ENCODE assay signal across 8 mouse cellular contexts in genomic region chr1:13426328-13427067, GRCm38 (mm10).
A peak's percentile ranks its signal among the peaks of the same experiment; 100 is the strongest.
DNase-seq lines count a peak whose midpoint lies in the region; ATAC-seq and TF ChIP-seq lines count a peak whose summit lies in the region.

No protein-coding gene starts in this region.

- peaks cover 25% of the 10 kb centered on the region for H3K27me3 ChIP-seq in E14TG2a.4 (ENCODE audit: insufficient read depth, low read length)
- H3K27me3 ChIP-seq in forebrain, embryonic 12.5 days, result peaks cover 32% of the 10 kb centered on the region; the same call in 1 of the 2 replicates
- H3K27me3 ChIP-seq in heart, postnatal 0 days (ENCODE audit: control insufficient read depth, insufficient read depth, low read length), result no peaks in the 10 kb centered on the region
- H3K27me3 ChIP-seq in liver, postnatal 0 days (ENCODE audit: insufficient read depth, low read length), result no peaks in the 10 kb centered on the region
- H3K27me3 ChIP-seq in neural tube, embryonic 13.5 days, result no peaks in the 10 kb centered on the region; the same call in 1 of the 2 replicates

- no peak for TF ChIP-seq CTCF in E14TG2a.4 (conservative IDR thresholded peaks at IDR 0.05; ENCODE audit: low read length)
- no peak for TF ChIP-seq CTCF in heart, postnatal 0 days (IDR thresholded peaks at IDR 0.05; ENCODE audit: low read depth)
- no peak for TF ChIP-seq CTCF in liver, postnatal 0 days (IDR thresholded peaks at IDR 0.05; ENCODE audit: low read depth)

- H3K36me3 ChIP-seq in E14TG2a.4 (ENCODE audit: insufficient read depth, low read length), result no peaks in the 10 kb centered on the region
- no peaks in the 10 kb centered on the region for H3K36me3 ChIP-seq in forebrain, embryonic 12.5 days (replicated peaks)
- H3K36me3 ChIP-seq in heart, postnatal 0 days (replicated peaks; ENCODE audit: control insufficient read depth, insufficient read depth, low read length), result no peaks in the 10 kb centered on the region
- H3K36me3 ChIP-seq in liver, postnatal 0 days (replicated peaks; ENCODE audit: insufficient read depth, low read length), result no peaks in the 10 kb centered on the region
- H3K36me3 ChIP-seq in neural tube, embryonic 13.5 days, result no peaks in the 10 kb centered on the region

- no peak for TF ChIP-seq EP300 in heart, postnatal 0 days (IDR thresholded peaks at IDR 0.05; ENCODE audit: low read depth)
- no peak for TF ChIP-seq EP300 in liver, postnatal 0 days (IDR thresholded peaks at IDR 0.05; ENCODE audit: low read depth)

- peak overlapping the region; percentile 47; the same call in 1 of the 2 replicates for H3K9ac ChIP-seq in forebrain, embryonic 12.5 days
- H3K9ac ChIP-seq in heart, postnatal 0 days (replicated peaks; ENCODE audit: low read depth, low read length), result peak overlapping the region; percentile 46; the same call in 1 of the 2 replicates
- H3K9ac ChIP-seq in liver, postnatal 0 days (replicated peaks), result peak overlapping the region; percentile 63
- peak overlapping the region; percentile 52 for H3K9ac ChIP-seq in neural tube, embryonic 13.5 days

- H3K4me2 ChIP-seq in forebrain, embryonic 12.5 days, result peak overlapping the region; percentile 56
- H3K4me2 ChIP-seq in heart, postnatal 0 days (ENCODE audit: low read depth, low read length), result peak overlapping the region; percentile 74
- H3K4me2 ChIP-seq in liver, postnatal 0 days (ENCODE audit: low read depth, low read length), result peak overlapping the region; percentile 79
- peak overlapping the region; percentile 55 for H3K4me2 ChIP-seq in neural tube, embryonic 13.5 days

- H3K4me1 ChIP-seq in E14TG2a.4 (replicated peaks; ENCODE audit: low read depth, low read length), result peaks cover 5% of the 10 kb centered on the region; the same call in 1 of the 2 replicates
- no peaks in the 10 kb centered on the region for H3K4me1 ChIP-seq in brown adipose tissue, adult 24 weeks (ENCODE audit: control insufficient read depth, insufficient read depth, insufficient read length, low read length)
- peaks cover 12% of the 10 kb centered on the region for H3K4me1 ChIP-seq in forebrain, embryonic 12.5 days
- H3K4me1 ChIP-seq in heart, postnatal 0 days (ENCODE audit: control insufficient read depth, insufficient read depth), result no peaks in the 10 kb centered on the region
- H3K4me1 ChIP-seq in liver, postnatal 0 days (ENCODE audit: insufficient read depth), result 0 out of 2 replicates have a peak, but pooled peaks cover 6% of the 10 kb centered on the region
- peaks cover 5% of the 10 kb centered on the region for H3K4me1 ChIP-seq in neural tube, embryonic 13.5 days (replicated peaks)

- 8% methylated on average over 30 of the region's 30 CpGs for WGBS in forebrain, embryonic 12.5 days
- 4% methylated on average over 30 of the region's 30 CpGs for WGBS in heart, postnatal 0 days
- 3% methylated on average over 28 of the region's 30 CpGs for WGBS in liver, postnatal 0 days (ENCODE audit: insufficient replicate concordance)
- WGBS in neural tube, embryonic 13.5 days, result 8% methylated on average over 28 of the region's 30 CpGs

- H3K9me3 ChIP-seq in E14TG2a.4 (ENCODE audit: low read length), result no peaks in the 10 kb centered on the region
- no peaks in the 10 kb centered on the region for H3K9me3 ChIP-seq in forebrain, embryonic 12.5 days
- no peaks in the 10 kb centered on the region for H3K9me3 ChIP-seq in heart, postnatal 0 days (replicated peaks; ENCODE audit: control insufficient read depth, low read length)
- H3K9me3 ChIP-seq in liver, postnatal 0 days (ENCODE audit: low read length), result no peaks in the 10 kb centered on the region
- H3K9me3 ChIP-seq in neural tube, embryonic 13.5 days, result no peaks in the 10 kb centered on the region

- peak overlapping the region; percentile 72 for H3K4me3 ChIP-seq in E14TG2a.4 (replicated peaks; ENCODE audit: low read length)
- peak overlapping the region; percentile 62 for H3K4me3 ChIP-seq in brown adipose tissue, adult 24 weeks (ENCODE audit: insufficient read depth, low read depth, low read length)
- peak overlapping the region; percentile 31 for H3K4me3 ChIP-seq in forebrain, embryonic 12.5 days (replicated peaks)
- peak overlapping the region; percentile 57 for H3K4me3 ChIP-seq in heart, postnatal 0 days (ENCODE audit: low read depth, low read length)
- peak overlapping the region; percentile 52 for H3K4me3 ChIP-seq in liver, postnatal 0 days (ENCODE audit: low read depth, low read length)
- peak overlapping the region; percentile 37 for H3K4me3 ChIP-seq in neural tube, embryonic 13.5 days

- peak; percentile 93 for ATAC-seq in forebrain, embryonic 12.5 days (ENCODE audit: low FRiP score)
- ATAC-seq in heart, postnatal 0 days (ENCODE audit: insufficient read depth, low read depth), result peak; percentile 81
- ATAC-seq in liver, postnatal 0 days, result peak; percentile 86
- peak; percentile 93 for ATAC-seq in neural tube, embryonic 13.5 days (ENCODE audit: low read depth)

- H3K27ac ChIP-seq in brown adipose tissue, adult 24 weeks (replicated peaks; ENCODE audit: low read depth, low read length), result peak overlapping the region; percentile 54
- H3K27ac ChIP-seq in forebrain, embryonic 12.5 days, result 0 out of 2 replicates have a peak overlapping the region, but pooled peaks have one; percentile 15
- peak overlapping the region; percentile 59 for H3K27ac ChIP-seq in heart, postnatal 0 days (ENCODE audit: low read depth)
- H3K27ac ChIP-seq in liver, postnatal 0 days (ENCODE audit: low read depth), result peak overlapping the region; percentile 66; the same call in 1 of the 2 replicates
- no peak overlapping the region for H3K27ac ChIP-seq in neural tube, embryonic 13.5 days (replicated peaks)

- peak; percentile 76 for DNase-seq in heart, postnatal 0 days (ENCODE audit: low spot score)
- peak; percentile 74 to 78 for DNase-seq in kidney, postnatal 25 days
- peak; percentile 65 for DNase-seq in liver, postnatal 0 days
- peak; percentile 68 for DNase-seq in testis, postnatal 10 days (ENCODE audit: low spot score)
